Mouse (Mus musculus) thymus, postnatal 14 days (tissue): ENCODE measurements around the gene Tmprss3.

Experiments used
- DNase-seq: peaks from one replicate; pipeline ENCODE4 v3.0.0; 2021

Gene Tmprss3

DNA sequence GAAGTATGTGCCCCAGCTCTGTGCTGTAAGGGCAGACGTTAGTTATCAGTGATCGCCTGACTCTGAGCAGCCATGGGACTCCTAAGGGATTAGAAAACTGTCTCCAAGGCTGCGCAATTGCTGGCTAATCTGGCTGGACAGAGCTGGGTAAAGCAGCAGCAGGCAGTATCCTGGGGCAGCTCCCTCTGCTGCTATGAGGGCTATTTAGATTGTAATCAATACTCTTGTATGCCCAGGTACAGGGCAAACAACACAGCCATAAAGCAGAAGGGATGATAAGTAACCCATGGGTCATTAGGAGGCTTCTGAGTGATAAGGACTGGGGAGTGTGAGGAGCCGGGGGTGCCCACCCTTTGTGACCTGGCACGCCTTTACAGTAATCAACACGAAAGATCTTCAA is 63.9 kb downstream of the Tmprss3 start:
- no peak for DNase-seq

DNA sequence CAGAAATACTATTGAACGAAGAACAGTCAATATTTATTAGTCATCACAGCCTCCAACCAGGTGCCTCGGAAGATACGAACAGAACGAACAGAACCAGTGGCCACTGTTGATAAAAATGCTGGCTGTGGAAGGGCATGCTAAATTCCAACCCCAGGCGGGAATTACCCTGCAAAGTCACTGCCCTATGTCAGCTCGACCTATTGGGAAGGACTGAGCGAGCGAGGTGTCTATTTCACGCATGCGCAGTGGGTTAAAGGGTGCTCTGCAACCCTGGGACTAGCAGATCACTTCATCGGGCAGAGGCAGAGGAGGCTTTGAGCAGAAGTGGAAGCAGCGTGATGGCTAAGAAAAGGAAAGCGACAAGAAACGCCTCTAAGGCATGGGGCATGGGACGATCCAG is 65.0 kb downstream of the Tmprss3 start:
- no peak for DNase-seq

GRCm38 (mm10) chr17:31131269-31131821 is 67.4 kb downstream of the Tmprss3 start:
- no peak for DNase-seq

DNA sequence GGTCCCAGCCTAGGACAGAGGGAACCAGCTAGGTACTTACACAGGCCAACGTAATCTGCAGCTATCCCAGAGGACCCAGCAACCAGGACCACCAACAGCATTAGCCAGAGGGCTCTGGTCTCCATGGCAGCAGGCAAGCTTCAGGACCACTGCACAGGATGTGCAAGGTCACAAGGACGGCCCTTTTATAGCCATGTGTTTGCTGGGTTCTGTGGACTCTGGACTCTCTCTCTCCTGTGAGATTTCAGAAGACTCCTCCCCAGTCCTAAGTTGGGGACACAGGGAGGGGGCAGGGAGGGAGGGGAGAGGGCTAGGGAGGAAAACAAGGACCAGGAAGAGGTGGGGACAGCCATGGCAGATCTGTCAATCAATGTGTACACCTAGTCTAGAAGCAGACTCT is 69.3 kb downstream of the Tmprss3 start, which contains the start of gene Tff3:
Gene Tff3, minus strand, starts transcription at position 195 of the 400 bp plus-strand sequence.
- no peak for DNase-seq
